Mouse (Mus musculus): ENCODE data around the gene Ppp1r16b. TPM values are rescaled to one million over a fixed set of nuclear protein-coding genes. Genes with fewer than 3 reads are reported as not detected.

Ppp1r16b gene
- polyA plus RNA-seq, 1 experiment from 2014 or later = 3.2 TPM

GRCm38 (mm10) chr2:158774886-158775285, 109.7 kb downstream of the Ppp1r16b start:
- Histone ChIP-seq H3K9me3 (no peaks in the 10 kb centered on the region), H3K36me3 (peaks cover 24% of the 10 kb centered on the region), H3K4me1 (peaks cover 42% of the 10 kb centered on the region), H3K27me3 (no peaks in the 10 kb centered on the region), H3K4me2 (no peak overlapping the region), H3K9ac (no peak overlapping the region), H3K4me3 (no peak overlapping the region), H3K27ac (no peak overlapping the region)
- no peak for ATAC-seq (ENCODE audit: insufficient number of reproducible peaks, insufficient read depth, low FRiP score, low TSS enrichment, low read depth)
- WGBS = 74% methylated on average over 8 of the region's 8 CpGs

GRCm38 (mm10) chr2:158776716-158777115, 111.5 kb downstream of the Ppp1r16b start:
- no peak overlapping the region for H3K27ac ChIP-seq
- H3K9me3 ChIP-seq = no peaks in the 10 kb centered on the region
- no peak overlapping the region for H3K9ac ChIP-seq
- H3K4me1 ChIP-seq = peaks cover 25% of the 10 kb centered on the region
- no peaks in the 10 kb centered on the region for H3K27me3 ChIP-seq
- ATAC-seq (ENCODE audit: insufficient number of reproducible peaks, insufficient read depth, low FRiP score, low TSS enrichment, low read depth) = no peak
- H3K36me3 ChIP-seq = peaks cover 41% of the 10 kb centered on the region
- WGBS = 89% methylated on average over 4 of the region's 4 CpGs
- H3K4me3 ChIP-seq = no peak overlapping the region
- H3K4me2 ChIP-seq = no peak overlapping the region

- no peaks in the 10 kb centered on the region for H3K27me3 ChIP-seq
- peak overlapping the region; percentile 48 for H3K27ac ChIP-seq
- H3K4me1 ChIP-seq = peaks cover 22% of the 10 kb centered on the region
- H3K9ac ChIP-seq = peak overlapping the region; percentile 36; the same call in 1 of the 2 replicates
- no peaks in the 10 kb centered on the region for H3K9me3 ChIP-seq
- H3K4me3 ChIP-seq = no peak overlapping the region
- WGBS = 79% methylated on average over 6 of the region's 6 CpGs
- H3K4me2 ChIP-seq = no peak overlapping the region
- ATAC-seq (ENCODE audit: insufficient number of reproducible peaks, insufficient read depth, low FRiP score, low TSS enrichment, low read depth) = no peak
- H3K36me3 ChIP-seq = peaks cover 42% of the 10 kb centered on the region
These were observed 112.3 kb downstream of the Ppp1r16b start for GRCm38 (mm10) chr2:158777490-158777889.

- H3K4me3 ChIP-seq = no peak overlapping the region
- H3K9ac ChIP-seq = 0 out of 2 replicates have a peak overlapping the region, but pooled peaks have one; percentile 36
- no peak for ATAC-seq (ENCODE audit: insufficient number of reproducible peaks, insufficient read depth, low FRiP score, low TSS enrichment, low read depth)
- H3K36me3 ChIP-seq = peaks cover 44% of the 10 kb centered on the region
- peaks cover 22% of the 10 kb centered on the region for H3K4me1 ChIP-seq
- 70% methylated on average over 7 of the region's 7 CpGs for WGBS
- no peaks in the 10 kb centered on the region for H3K9me3 ChIP-seq
- H3K27ac ChIP-seq = peak overlapping the region; percentile 48; the same call in 1 of the 2 replicates
- H3K4me2 ChIP-seq = no peak overlapping the region
- no peaks in the 10 kb centered on the region for H3K27me3 ChIP-seq
These were observed 113.2 kb downstream of the Ppp1r16b start for GRCm38 (mm10) chr2:158778349-158778748.

- H3K4me3 ChIP-seq = no peak overlapping the region
- WGBS = 94% methylated on average over 7 of the region's 7 CpGs
- no peak overlapping the region for H3K27ac ChIP-seq
- H3K27me3 ChIP-seq = no peaks in the 10 kb centered on the region
- H3K9ac ChIP-seq = no peak overlapping the region
- H3K36me3 ChIP-seq = peaks cover 64% of the 10 kb centered on the region
- H3K4me1 ChIP-seq = peaks cover 22% of the 10 kb centered on the region
- ATAC-seq (ENCODE audit: insufficient number of reproducible peaks, insufficient read depth, low FRiP score, low TSS enrichment, low read depth) = no peak
- H3K4me2 ChIP-seq = no peak overlapping the region
- H3K9me3 ChIP-seq = no peaks in the 10 kb centered on the region
These were observed 115.9 kb downstream of the Ppp1r16b start for GRCm38 (mm10) chr2:158781126-158781525.

GRCm38 (mm10) chr2:158786927-158787795, 122.0 kb downstream of the Ppp1r16b start:
- 86% methylated on average over 14 of the region's 14 CpGs for whole genome bisulfite sequencing
- no peak overlapping the region for H3K4me2 ChIP-seq
- H3K9me3 ChIP-seq = no peaks in the 10 kb centered on the region
- no peak overlapping the region for H3K4me3 ChIP-seq
- ATAC-seq (ENCODE audit: insufficient number of reproducible peaks, insufficient read depth, low FRiP score, low TSS enrichment, low read depth) = no peak
- H3K27me3 ChIP-seq = no peaks in the 10 kb centered on the region
- H3K4me1 ChIP-seq = no peaks in the 10 kb centered on the region
- H3K36me3 ChIP-seq = peaks cover 45% of the 10 kb centered on the region
- H3K27ac ChIP-seq = no peak overlapping the region
- H3K9ac ChIP-seq = no peak overlapping the region

GRCm38 (mm10) chr2:158794494-158795004, 129.4 kb downstream of the Ppp1r16b start, which contains the start of gene Dhx35:
Gene Dhx35, plus strand, starts transcription at chr2:158794807.
- Histone ChIP-seq H3K4me3 (peak within 1 kb of the TSS; percentile 80), H3K4me1 (peaks cover 11% of the 10 kb centered on the region), H3K27ac (peak within 1 kb of the TSS; percentile 83), H3K9ac (peak within 1 kb of the TSS; percentile 77), H3K9me3 (no peaks in the 10 kb centered on the region), H3K36me3 (peaks cover under 1% of the 10 kb centered on the region; the same call in 1 of the 2 replicates), H3K4me2 (peak within 1 kb of the TSS; percentile 84), H3K27me3 (no peaks in the 10 kb centered on the region)
- WGBS = under 1% methylated on average over 33 of the region's 33 CpGs
- peak; percentile 98 for ATAC-seq (ENCODE audit: insufficient number of reproducible peaks, insufficient read depth, low FRiP score, low TSS enrichment, low read depth)

GRCm38 (mm10) chr2:158795043-158795442, 129.8 kb downstream of the Ppp1r16b start:
- H3K4me2 ChIP-seq = peak overlapping the region; percentile 84
- 10% methylated on average over 15 of the region's 15 CpGs for WGBS
- H3K9ac ChIP-seq = peak overlapping the region; percentile 77
- ATAC-seq (ENCODE audit: insufficient number of reproducible peaks, insufficient read depth, low FRiP score, low TSS enrichment, low read depth) = no peak; the same call in 1 of the 2 replicates
- H3K36me3 ChIP-seq = peaks cover 6% of the 10 kb centered on the region
- H3K4me1 ChIP-seq = peaks cover 11% of the 10 kb centered on the region
- peak overlapping the region; percentile 83 for H3K27ac ChIP-seq
- peak overlapping the region; percentile 80 for H3K4me3 ChIP-seq
- H3K9me3 ChIP-seq = no peaks in the 10 kb centered on the region
- H3K27me3 ChIP-seq = no peaks in the 10 kb centered on the region

- Histone ChIP-seq H3K27ac (no peak overlapping the region), H3K9me3 (no peaks in the 10 kb centered on the region), H3K4me1 (peaks cover 11% of the 10 kb centered on the region), H3K36me3 (peaks cover 14% of the 10 kb centered on the region), H3K27me3 (no peaks in the 10 kb centered on the region), H3K9ac (no peak overlapping the region), H3K4me3 (no peak overlapping the region), H3K4me2 (no peak overlapping the region)
- 78% methylated on average over 2 of the region's 2 CpGs for WGBS
- no peak for ATAC-seq (ENCODE audit: insufficient number of reproducible peaks, insufficient read depth, low FRiP score, low TSS enrichment, low read depth)
These were observed 130.7 kb downstream of the Ppp1r16b start for GRCm38 (mm10) chr2:158795875-158796274.

- no peak overlapping the region for H3K4me2 ChIP-seq
- H3K4me3 ChIP-seq = no peak overlapping the region
- H3K9ac ChIP-seq = no peak overlapping the region
- ATAC-seq (ENCODE audit: insufficient number of reproducible peaks, insufficient read depth, low FRiP score, low TSS enrichment, low read depth) = no peak
- peaks cover 6% of the 10 kb centered on the region; the same call in 1 of the 2 replicates for H3K4me1 ChIP-seq
- H3K27ac ChIP-seq = peak overlapping the region; percentile 45; the same call in 1 of the 2 replicates
- no peaks in the 10 kb centered on the region for H3K27me3 ChIP-seq
- peaks cover 42% of the 10 kb centered on the region for H3K36me3 ChIP-seq
- H3K9me3 ChIP-seq = no peaks in the 10 kb centered on the region
- WGBS = 42% methylated on average over 4 of the region's 4 CpGs
These were observed 134.1 kb downstream of the Ppp1r16b start for GRCm38 (mm10) chr2:158799328-158799727.

- Histone ChIP-seq H3K27me3 (no peaks in the 10 kb centered on the region), H3K9me3 (no peaks in the 10 kb centered on the region), H3K4me2 (no peak overlapping the region), H3K36me3 (peaks cover 48% of the 10 kb centered on the region), H3K4me1 (no peaks in the 10 kb centered on the region; the same call in 1 of the 2 replicates), H3K27ac (no peak overlapping the region), H3K4me3 (no peak overlapping the region), H3K9ac (no peak overlapping the region)
- no peak for ATAC-seq (ENCODE audit: insufficient number of reproducible peaks, insufficient read depth, low FRiP score, low TSS enrichment, low read depth)
- WGBS = 92% methylated on average over 8 of the region's 8 CpGs
These were observed 135.6 kb downstream of the Ppp1r16b start for GRCm38 (mm10) chr2:158800788-158801187.

Data from embryonic facial prominence, embryonic 13.5 days (tissue).